Mouse (Mus musculus): Measurements from ENCODE around the gene Lin7a.

Gene Lin7a

DNA sequence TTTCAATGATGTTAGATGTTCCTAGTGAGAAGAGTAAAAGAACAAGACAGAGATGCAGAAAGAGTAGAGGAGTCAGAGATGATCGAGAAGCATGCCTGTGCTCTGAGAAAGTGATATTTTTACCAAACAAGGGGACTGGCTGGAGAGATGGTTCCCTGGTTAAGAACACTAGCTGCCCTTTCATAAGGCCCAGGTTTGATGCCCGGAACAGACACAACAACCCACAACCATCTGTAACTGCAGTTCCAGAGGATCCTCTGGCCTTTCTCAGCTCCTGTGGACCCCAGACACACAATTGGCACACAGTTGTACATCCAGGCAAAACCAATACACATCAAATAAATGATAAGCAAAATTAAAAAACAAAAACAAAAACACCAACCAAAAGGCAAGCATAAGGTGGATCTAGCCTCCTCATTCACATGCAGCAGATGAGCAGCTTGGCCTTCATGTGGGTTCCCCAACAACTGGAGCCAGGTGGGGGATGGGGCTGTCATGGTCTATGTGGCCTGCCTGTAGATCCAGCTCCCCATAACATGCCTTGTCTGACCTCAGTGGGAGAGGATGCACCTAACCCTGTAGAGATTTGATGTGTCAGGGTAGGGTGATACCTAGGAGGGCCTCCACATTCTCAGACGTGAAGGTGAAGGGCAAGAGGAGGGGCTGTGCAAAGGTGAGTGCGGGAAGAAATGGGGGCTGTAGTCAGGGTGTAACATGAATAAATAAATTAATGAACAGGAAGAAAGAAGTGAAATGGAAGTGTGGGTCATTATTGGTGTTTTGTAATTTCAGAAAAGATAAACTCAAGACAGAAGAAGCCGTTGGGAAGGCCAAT, 178.2 kb downstream of the Lin7a start:
- no peak for DNase-seq (ENCODE audit: low spot score)

DNA sequence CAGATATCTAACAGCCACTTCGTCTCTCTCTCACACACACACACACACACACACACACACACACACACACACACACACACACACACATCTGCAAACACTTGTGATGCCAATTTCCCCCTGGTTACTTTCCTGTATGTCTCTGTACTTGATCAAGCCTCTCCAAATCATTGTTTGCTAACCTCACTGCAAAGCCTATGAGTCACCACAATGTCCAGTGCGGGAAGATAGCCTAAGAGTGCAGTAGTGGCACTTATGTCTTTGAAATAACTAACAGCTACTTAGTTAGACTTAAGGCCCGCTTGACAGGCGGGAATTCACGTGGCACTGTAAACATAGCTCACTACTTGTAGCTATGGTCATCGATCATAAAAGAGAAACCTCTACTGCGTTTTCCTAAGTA, 196.3 kb downstream of the Lin7a start:
- no peak for DNase-seq (ENCODE audit: low spot score)

Measured in spleen, adult 12 weeks (tissue).